Mouse (Mus musculus): ENCODE measurements around the gene Ppcs. TPM values are rescaled to one million over a fixed set of nuclear protein-coding genes. Genes with fewer than 3 reads are reported as not detected.

The Ppcs gene
- polyA plus RNA-seq (2014; fragmentation: Nextera tagmentation; extraction: Ambion mirVana): 22.1 and 30.3 TPM in 2 replicates

DNA sequence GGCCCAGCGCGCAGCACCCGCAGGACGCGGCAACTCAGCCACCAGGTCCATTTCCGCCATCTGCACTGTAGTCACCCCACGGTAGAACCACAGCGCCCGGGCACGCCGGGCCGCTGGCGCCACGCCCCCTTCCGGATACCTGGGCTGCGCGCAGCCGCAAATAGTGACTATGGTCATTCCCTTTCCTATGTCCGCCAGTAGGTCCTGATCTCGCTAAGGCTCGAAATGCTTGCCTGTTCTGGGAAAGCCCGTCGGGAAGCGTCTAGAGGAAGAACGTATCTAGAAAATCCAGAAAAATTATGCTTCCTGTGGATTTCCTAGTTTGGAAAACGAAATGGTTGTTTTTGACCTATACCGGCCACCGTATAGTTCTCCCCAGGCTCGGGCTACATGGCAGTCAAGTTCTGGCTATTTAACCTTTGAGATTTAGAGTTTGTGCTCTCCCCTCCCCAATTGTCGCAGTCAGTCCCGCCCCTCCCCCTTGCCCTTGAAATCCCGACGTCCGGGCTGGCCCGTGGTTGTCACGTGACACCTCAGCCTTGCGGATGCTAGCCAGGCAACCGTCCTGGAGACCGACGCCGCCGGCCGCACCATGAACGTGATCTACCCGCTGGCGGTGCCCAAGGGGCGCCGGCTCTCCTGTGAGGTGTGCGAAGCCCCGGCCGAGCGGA is at the start of gene Ppcs, which contains the start of gene Zmynd12:
TSS of gene Ppcs (minus strand) at position 127 of the 671 bp plus-strand sequence.
TSS of gene Zmynd12 (plus strand) at position 521 of the 671 bp plus-strand sequence.
- WGBS: under 1% methylated on average over 46 of the region's 52 CpGs
- peak; percentile 95 for DNase-seq (ENCODE audit: low spot score)
- peak within 1 kb of the TSS; percentile 87 for H3K27ac ChIP-seq (replicated peaks; ENCODE audit: low read depth, low read length)
- no peaks in the 10 kb centered on the region for H3K36me3 ChIP-seq (ENCODE audit: control insufficient read depth, insufficient read depth, low read length)
- ATAC-seq (ENCODE audit: low read depth): peak; percentile 96
- no peaks in the 10 kb centered on the region for H3K9me3 ChIP-seq (ENCODE audit: control insufficient read depth, low read length)
- peak within 1 kb of the TSS; percentile 63 for H3K4me3 ChIP-seq (ENCODE audit: low read depth, low read length)
- no peaks in the 10 kb centered on the region for H3K27me3 ChIP-seq (replicated peaks; ENCODE audit: control insufficient read depth, insufficient read depth, low read length)
- H3K4me1 ChIP-seq (ENCODE audit: control insufficient read depth, insufficient read depth, low read length): peaks cover 11% of the 10 kb centered on the region
- H3K9ac ChIP-seq (ENCODE audit: low read depth, low read length): peak within 1 kb of the TSS; percentile 75
- peak within 1 kb of the TSS; percentile 79 for H3K4me2 ChIP-seq (ENCODE audit: low read depth, low read length)

DNA sequence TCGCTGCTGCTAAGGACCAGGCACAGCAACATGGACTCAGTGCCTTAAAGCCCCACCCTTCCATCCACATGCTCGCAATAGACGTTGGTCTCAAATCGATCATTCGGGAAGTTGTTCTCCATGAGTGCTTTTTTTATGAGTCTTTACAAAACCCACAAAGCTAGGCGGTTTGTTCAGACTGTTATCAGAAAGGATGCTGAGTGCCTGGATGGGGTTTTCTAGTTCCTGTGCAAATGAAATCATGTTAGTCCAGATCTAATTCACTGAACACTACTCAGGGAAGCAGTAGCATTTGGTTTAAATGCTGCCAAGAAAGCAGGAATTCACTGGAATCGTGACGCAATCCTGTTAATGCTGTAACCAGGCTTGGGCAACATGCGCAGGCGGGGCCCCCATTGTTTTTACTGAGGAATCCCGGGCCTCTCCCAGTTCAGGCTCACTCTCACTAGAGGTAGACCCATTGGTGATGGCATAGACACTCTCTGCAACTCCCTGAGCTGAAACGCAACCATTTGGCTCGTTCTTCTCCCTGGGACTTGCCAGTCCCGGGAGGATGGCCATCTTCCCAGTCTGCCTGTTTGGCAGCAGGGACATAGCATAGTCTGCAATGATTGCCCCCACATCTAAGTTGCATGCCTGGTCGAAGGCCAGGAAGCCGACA is 45.6 kb upstream of the Ppcs start:
- DNase-seq (ENCODE audit: low spot score) (no peak), ATAC-seq (ENCODE audit: low read depth) (no peak)
- H3K4me3 ChIP-seq (ENCODE audit: low read depth, low read length): no peak overlapping the region
- no peaks in the 10 kb centered on the region for H3K36me3 ChIP-seq (ENCODE audit: control insufficient read depth, insufficient read depth, low read length)
- H3K4me1 ChIP-seq (ENCODE audit: control insufficient read depth, insufficient read depth, low read length): peaks cover 6% of the 10 kb centered on the region; the same call in 1 of the 2 replicates
- H3K9ac ChIP-seq (ENCODE audit: low read depth, low read length): no peak overlapping the region
- H3K9me3 ChIP-seq (ENCODE audit: control insufficient read depth, low read length): no peaks in the 10 kb centered on the region
- no peak overlapping the region for H3K4me2 ChIP-seq (ENCODE audit: low read depth, low read length)
- no peak overlapping the region for H3K27ac ChIP-seq (replicated peaks; ENCODE audit: low read depth, low read length)
- WGBS: 83% methylated on average over 16 of the region's 16 CpGs
- H3K27me3 ChIP-seq (replicated peaks; ENCODE audit: control insufficient read depth, insufficient read depth, low read length): no peaks in the 10 kb centered on the region

DNA sequence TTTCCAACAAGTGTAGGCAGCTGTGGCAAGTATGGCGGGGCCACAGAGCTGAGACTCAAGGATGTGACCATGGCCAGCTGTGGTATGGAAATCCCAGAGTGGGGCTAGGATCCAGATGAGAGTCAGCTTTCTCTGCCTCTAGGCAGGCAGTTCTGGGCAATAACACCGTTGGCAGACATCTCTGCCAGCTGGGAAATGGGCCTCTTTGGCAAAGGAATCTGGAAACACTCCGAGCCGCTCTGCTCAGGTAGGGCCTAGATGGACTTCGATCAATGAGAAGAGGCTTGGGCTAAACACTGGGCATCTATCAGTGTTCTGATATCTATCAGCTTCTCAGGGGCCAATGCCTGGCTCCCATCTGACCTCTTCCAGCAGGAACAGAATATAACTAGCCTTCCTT is 43.6 kb upstream of the Ppcs start:
- no peaks in the 10 kb centered on the region for H3K36me3 ChIP-seq (ENCODE audit: control insufficient read depth, insufficient read depth, low read length)
- no peaks in the 10 kb centered on the region for H3K27me3 ChIP-seq (replicated peaks; ENCODE audit: control insufficient read depth, insufficient read depth, low read length)
- whole genome bisulfite sequencing: 78% methylated on average over 5 of the region's 5 CpGs
- no peak overlapping the region for H3K4me2 ChIP-seq (ENCODE audit: low read depth, low read length)
- ATAC-seq (ENCODE audit: low read depth) (no peak), DNase-seq (ENCODE audit: low spot score) (no peak)
- H3K9ac ChIP-seq (ENCODE audit: low read depth, low read length): no peak overlapping the region
- H3K27ac ChIP-seq (replicated peaks; ENCODE audit: low read depth, low read length): no peak overlapping the region
- H3K4me3 ChIP-seq (ENCODE audit: low read depth, low read length): no peak overlapping the region
- H3K9me3 ChIP-seq (ENCODE audit: control insufficient read depth, low read length): no peaks in the 10 kb centered on the region
- H3K4me1 ChIP-seq (ENCODE audit: control insufficient read depth, insufficient read depth, low read length): peaks cover 22% of the 10 kb centered on the region

DNA sequence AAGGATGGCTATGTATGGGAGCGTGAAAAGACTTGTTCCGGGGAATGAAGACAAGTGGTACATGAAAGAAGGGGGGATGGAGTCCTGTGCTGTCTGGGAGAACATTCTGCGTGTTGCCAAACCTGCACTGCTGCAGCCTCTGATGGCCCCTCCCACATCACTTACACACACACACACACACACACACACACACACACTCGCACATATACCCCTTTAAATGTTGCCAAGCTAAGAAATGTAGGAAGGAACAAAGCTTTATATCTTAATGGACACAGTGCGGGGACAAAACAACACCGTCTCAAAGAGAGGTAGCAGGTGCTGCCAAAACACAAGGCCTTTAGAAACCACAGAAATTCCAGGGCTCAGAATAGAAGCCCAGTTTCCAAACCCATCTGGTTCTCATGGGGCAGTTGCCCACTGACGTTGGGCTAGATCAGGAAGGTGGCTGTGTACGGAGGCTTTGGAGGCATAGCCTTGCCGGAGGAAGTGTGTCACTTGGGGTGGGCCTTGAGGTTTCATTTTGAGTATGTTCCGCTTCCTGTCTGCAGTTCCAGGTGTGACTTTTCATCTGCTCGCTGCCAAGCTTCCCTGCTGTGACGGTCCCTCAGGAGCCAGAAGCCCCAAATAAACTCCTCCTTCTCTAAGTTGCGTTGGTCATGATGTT is 41.7 kb upstream of the Ppcs start:
- 65% methylated on average over 13 of the region's 13 CpGs for WGBS
- H3K27ac ChIP-seq (replicated peaks; ENCODE audit: low read depth, low read length): no peak overlapping the region; the same call in 1 of the 2 replicates
- DNase-seq (ENCODE audit: low spot score) (peak; percentile 11), ATAC-seq (ENCODE audit: low read depth) (peak; percentile 6; the same call in 1 of the 2 replicates)
- no peaks in the 10 kb centered on the region for H3K27me3 ChIP-seq (replicated peaks; ENCODE audit: control insufficient read depth, insufficient read depth, low read length)
- H3K9ac ChIP-seq (ENCODE audit: low read depth, low read length): no peak overlapping the region
- no peak overlapping the region for H3K4me2 ChIP-seq (ENCODE audit: low read depth, low read length)
- no peaks in the 10 kb centered on the region for H3K9me3 ChIP-seq (ENCODE audit: control insufficient read depth, low read length)
- H3K4me1 ChIP-seq (ENCODE audit: control insufficient read depth, insufficient read depth, low read length): peaks cover 25% of the 10 kb centered on the region
- no peak overlapping the region for H3K4me3 ChIP-seq (ENCODE audit: low read depth, low read length)
- H3K36me3 ChIP-seq (ENCODE audit: control insufficient read depth, insufficient read depth, low read length): no peaks in the 10 kb centered on the region

DNA sequence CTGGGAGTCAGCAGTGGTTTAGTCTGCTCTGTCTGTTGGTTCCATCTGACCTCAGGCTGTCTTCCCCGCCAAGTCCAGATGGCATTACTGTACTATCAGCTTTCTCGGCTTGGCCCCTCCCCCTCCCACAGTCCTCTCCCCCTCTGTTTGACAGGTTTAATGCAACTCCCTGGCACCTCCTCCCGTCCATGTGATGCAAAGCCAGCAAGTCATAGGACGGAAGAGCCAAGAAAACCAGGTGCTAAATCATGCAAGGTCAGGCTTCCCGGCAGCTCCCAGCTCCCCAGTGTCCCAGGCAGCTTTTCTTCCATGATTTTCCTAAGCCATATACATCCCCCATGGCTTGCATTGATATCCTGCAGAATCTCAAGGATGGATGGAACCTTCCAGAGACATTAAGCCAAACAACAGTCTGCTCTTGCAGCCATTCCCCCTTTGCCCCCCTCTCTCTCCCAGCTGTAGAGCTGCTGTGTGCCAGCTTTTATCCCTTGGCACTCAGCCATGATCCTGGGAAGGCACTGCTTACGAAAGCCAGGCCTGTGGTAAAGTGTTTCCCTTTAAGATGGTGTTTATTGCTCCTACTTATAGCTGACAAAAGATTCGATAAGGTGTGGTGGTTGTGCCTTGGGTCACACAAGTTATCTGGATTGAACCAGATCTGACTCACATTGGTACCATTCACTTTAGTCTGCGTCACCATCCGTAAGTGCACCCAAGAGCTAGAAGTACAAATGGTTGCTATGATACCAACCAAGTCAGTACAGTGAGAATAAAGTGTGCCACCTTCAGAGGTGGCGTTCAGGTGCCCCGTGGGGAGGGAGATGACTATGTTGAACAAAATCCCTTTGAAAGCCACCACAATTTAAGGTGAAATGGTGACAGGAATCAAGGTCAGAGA is 40.9 kb upstream of the Ppcs start:
- no peak overlapping the region; the same call in 1 of the 2 replicates for H3K27ac ChIP-seq (replicated peaks; ENCODE audit: low read depth, low read length)

DNA sequence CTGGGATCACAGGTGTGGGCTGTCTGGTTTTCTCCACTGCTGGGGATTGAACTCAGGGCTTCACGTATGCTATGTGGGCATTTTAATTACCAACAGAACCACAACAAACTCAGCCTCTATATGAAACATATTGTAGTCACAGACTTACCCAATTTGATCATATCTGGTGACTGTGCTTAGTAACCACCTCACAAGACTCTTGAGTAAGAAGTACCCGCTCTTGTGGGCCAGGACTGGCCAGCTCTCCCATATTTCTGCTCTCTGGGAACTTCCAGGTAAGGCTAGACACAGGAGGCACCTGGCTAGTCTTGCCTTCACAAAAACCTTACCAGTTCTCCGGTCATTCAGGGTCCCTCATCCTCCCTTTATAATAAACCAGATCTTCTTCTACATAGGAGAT is 40.2 kb upstream of the Ppcs start:
- Histone ChIP-seq H3K4me1 (ENCODE audit: control insufficient read depth, insufficient read depth, low read length) (peaks cover 25% of the 10 kb centered on the region), H3K36me3 (ENCODE audit: control insufficient read depth, insufficient read depth, low read length) (no peaks in the 10 kb centered on the region), H3K27ac (replicated peaks; ENCODE audit: low read depth, low read length) (no peak overlapping the region), H3K4me3 (ENCODE audit: low read depth, low read length) (no peak overlapping the region), H3K9me3 (ENCODE audit: control insufficient read depth, low read length) (no peaks in the 10 kb centered on the region), H3K4me2 (ENCODE audit: low read depth, low read length) (no peak overlapping the region), H3K9ac (ENCODE audit: low read depth, low read length) (no peak overlapping the region), H3K27me3 (replicated peaks; ENCODE audit: control insufficient read depth, insufficient read depth, low read length) (no peaks in the 10 kb centered on the region)
- 74% methylated on average over 3 of the region's 3 CpGs for WGBS
- DNase-seq (ENCODE audit: low spot score): no peak
- no peak for ATAC-seq (ENCODE audit: low read depth)

More for the DNA sequence above, 40.9 kb upstream of the Ppcs start:
- Histone ChIP-seq H3K4me2 (ENCODE audit: low read depth, low read length) (no peak overlapping the region), H3K9me3 (ENCODE audit: control insufficient read depth, low read length) (no peaks in the 10 kb centered on the region), H3K4me3 (ENCODE audit: low read depth, low read length) (no peak overlapping the region), H3K9ac (ENCODE audit: low read depth, low read length) (no peak overlapping the region), H3K4me1 (ENCODE audit: control insufficient read depth, insufficient read depth, low read length) (peaks cover 25% of the 10 kb centered on the region), H3K27me3 (replicated peaks; ENCODE audit: control insufficient read depth, insufficient read depth, low read length) (no peaks in the 10 kb centered on the region), H3K36me3 (ENCODE audit: control insufficient read depth, insufficient read depth, low read length) (no peaks in the 10 kb centered on the region)
- 37% methylated on average over 11 of the region's 11 CpGs for WGBS
- peak; percentile 87 for DNase-seq (ENCODE audit: low spot score)
- peak; percentile 75 for ATAC-seq (ENCODE audit: low read depth)

DNA sequence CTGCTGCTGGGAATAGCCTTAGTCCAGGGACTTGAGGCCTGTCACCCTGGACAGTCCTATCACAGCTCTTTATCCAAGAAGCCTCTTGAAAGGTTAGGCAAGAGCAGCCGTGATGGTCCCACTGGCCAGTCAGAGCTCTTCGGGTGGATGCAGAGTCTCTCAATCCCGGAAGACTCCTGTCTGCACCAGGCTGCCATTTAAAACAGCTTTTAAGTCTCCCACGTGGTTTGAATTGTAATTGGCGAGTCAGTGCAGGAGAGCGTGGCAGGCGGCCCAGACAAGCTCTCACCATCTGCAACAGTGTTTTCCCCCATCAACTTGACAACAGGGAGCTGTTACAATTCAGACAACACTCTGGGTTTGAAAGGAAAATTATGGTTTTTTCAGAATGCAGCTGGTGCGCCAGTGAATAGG is 38.5 kb upstream of the Ppcs start:
- peak; percentile 80 for ATAC-seq (ENCODE audit: low read depth)
- DNase-seq (ENCODE audit: low spot score): peak; percentile 85

DNA sequence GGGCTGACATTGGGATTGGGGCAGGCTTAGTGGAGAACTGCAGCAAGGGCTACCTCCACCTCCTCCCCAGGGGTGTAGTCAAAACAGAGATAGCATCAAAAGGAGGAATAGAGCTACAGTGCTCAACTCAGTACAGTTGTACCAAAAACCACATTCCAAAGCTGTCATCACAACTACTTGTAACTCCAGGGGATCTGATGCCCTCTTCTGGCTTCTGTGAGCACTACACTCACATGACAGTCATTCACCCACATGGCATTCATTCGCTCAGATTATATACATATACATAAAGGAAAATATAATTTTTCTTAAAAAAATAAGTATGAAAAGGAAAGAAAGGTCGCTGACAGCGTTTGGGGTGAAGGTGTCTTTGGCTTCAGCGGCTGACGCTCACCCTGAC is 38.1 kb upstream of the Ppcs start:
- Histone ChIP-seq H3K9me3 (ENCODE audit: control insufficient read depth, low read length) (no peaks in the 10 kb centered on the region), H3K9ac (ENCODE audit: low read depth, low read length) (no peak overlapping the region), H3K4me1 (ENCODE audit: control insufficient read depth, insufficient read depth, low read length) (peaks cover 25% of the 10 kb centered on the region), H3K4me2 (ENCODE audit: low read depth, low read length) (0 out of 2 replicates have a peak overlapping the region, but pooled peaks have one; percentile 3), H3K36me3 (ENCODE audit: control insufficient read depth, insufficient read depth, low read length) (no peaks in the 10 kb centered on the region), H3K27ac (replicated peaks; ENCODE audit: low read depth, low read length) (no peak overlapping the region; the same call in 1 of the 2 replicates), H3K27me3 (replicated peaks; ENCODE audit: control insufficient read depth, insufficient read depth, low read length) (no peaks in the 10 kb centered on the region), H3K4me3 (ENCODE audit: low read depth, low read length) (no peak overlapping the region)
- DNase-seq (ENCODE audit: low spot score) (peak; percentile 20), ATAC-seq (ENCODE audit: low read depth) (no peak)
- 60% methylated on average over 5 of the region's 5 CpGs for WGBS

More for the DNA sequence above, 38.5 kb upstream of the Ppcs start:
- Histone ChIP-seq H3K27me3 (replicated peaks; ENCODE audit: control insufficient read depth, insufficient read depth, low read length) (no peaks in the 10 kb centered on the region), H3K27ac (replicated peaks; ENCODE audit: low read depth, low read length) (peak overlapping the region; percentile 63; the same call in 1 of the 2 replicates), H3K36me3 (ENCODE audit: control insufficient read depth, insufficient read depth, low read length) (no peaks in the 10 kb centered on the region), H3K4me2 (ENCODE audit: low read depth, low read length) (peak overlapping the region; percentile 8; the same call in 1 of the 2 replicates), H3K4me1 (ENCODE audit: control insufficient read depth, insufficient read depth, low read length) (peaks cover 25% of the 10 kb centered on the region), H3K4me3 (ENCODE audit: low read depth, low read length) (no peak overlapping the region), H3K9me3 (ENCODE audit: control insufficient read depth, low read length) (no peaks in the 10 kb centered on the region), H3K9ac (ENCODE audit: low read depth, low read length) (no peak overlapping the region)
- WGBS: 27% methylated on average over 8 of the region's 8 CpGs

Data from embryonic facial prominence, embryonic 14.5 days (tissue).